Mouse (Mus musculus) neural tube, embryonic 12.5 days (tissue): ENCODE measurements around the gene Tctn1. TPM values are rescaled to one million over a fixed set of nuclear protein-coding genes. Genes with fewer than 3 reads are reported as not detected.

Experiments used
- ATAC-seq: fragments of 200-750 bp; cut with Nextera tagmentation; 2 replicates; pipeline ENCODE4 v1.8.0; 2017; ENCODE audit warnings: low read depth, mild to moderate bottlenecking, moderate TSS enrichment, moderate library complexity; ENCODE audit not compliant: low FRiP score
- H3K27ac ChIP-seq: fragments of 300-500 bp; sonication (generic); 2 replicates; pipeline ENCODE4 v1.5.1; 2016
- H3K27me3 ChIP-seq: fragments of 300-500 bp; sonication (generic); replicated peaks from 2 replicates; pipeline ENCODE4 v1.6.1; 2016; ENCODE audit warnings: mild to moderate bottlenecking
- H3K36me3 ChIP-seq: fragments of 300-500 bp; sonication (generic); 2 replicates; pipeline ENCODE4 v1.6.1; 2016; ENCODE audit warnings: mild to moderate bottlenecking
- H3K4me1 ChIP-seq: fragments of 300-500 bp; sonication (generic); 2 replicates; pipeline ENCODE4 v1.6.1; 2016
- H3K4me2 ChIP-seq: fragments of 300-500 bp; sonication (generic); replicated peaks from 2 replicates; pipeline ENCODE4 v1.6.1; 2016; ENCODE audit warnings: mild to moderate bottlenecking
- H3K4me3 ChIP-seq: fragments of 300-500 bp; sonication (generic); 2 replicates; pipeline ENCODE4 v1.5.1; 2016
- H3K9ac ChIP-seq: fragments of 300-500 bp; sonication (generic); 2 replicates; pipeline ENCODE4 v1.6.1; 2016; ENCODE audit warnings: mild to moderate bottlenecking
- H3K9me3 ChIP-seq: fragments of 300-500 bp; sonication (generic); 2 replicates; pipeline ENCODE4 v1.6.1; 2016; ENCODE audit warnings: mild to moderate bottlenecking
- WGBS: fragments of 180-500 bp; shearing (Covaris S2); methylation state at CpG from one replicate; pipeline ENCODE4 v1.1.7; 2016; 5-methylcytosine and 5-hydroxymethylcytosine counted together
- polyA plus RNA-seq: library from polyadenylated mRNA; unstranded; fragments of >200 nt; fragmentation: Nextera tagmentation; extraction: Ambion mirVana; gene quantifications from 2 replicates; pipeline ENCODE4 v1.2.1, GENCODE M21; 2016

The Tctn1 gene
- polyA plus RNA-seq, 1 experiment from 2014 or later: 4.6 TPM

DNA sequence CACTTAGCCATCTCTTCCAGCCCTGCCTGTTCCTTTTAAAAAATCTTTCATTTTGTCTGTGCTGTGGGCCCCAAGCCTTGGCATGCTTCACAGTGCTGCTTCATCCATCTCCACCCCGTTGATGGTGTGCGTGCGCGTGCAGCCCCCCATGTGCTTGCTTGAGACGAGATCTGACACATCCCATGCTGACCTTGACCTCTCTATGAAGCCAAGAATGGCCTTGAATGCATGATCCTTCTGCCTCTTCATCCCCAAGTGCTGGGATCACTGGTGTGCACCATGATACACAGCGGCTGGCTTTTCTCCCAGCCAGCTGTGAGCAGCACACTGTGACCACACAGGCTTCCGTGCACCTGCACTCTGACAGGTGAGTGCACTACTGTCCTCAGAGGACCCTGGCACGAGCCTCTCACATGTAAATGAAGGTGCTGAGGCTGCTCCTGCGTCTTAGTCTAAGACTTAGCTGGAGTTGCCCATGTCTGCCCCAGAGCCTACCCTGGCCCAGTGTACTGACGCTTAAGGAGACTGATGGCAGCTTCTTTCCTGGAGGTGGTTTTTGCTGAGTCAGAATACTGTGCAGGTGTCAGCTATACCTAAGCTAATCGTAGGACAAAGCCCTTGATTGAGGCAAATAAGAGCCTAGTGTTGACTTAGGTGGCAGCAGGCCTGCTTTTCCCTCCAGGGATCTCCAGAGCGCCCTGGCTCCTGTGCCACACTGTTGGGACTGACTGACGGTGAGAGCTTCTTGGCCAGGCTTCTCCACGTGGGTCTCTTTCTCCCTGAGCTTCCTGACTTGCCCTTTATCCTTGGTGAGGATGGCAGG is 31.1 kb upstream of the Tctn1 start:
- no peak overlapping the region for H3K9ac ChIP-seq
- H3K27me3 ChIP-seq: no peaks in the 10 kb centered on the region
- no peak overlapping the region for H3K27ac ChIP-seq
- no peak overlapping the region for H3K4me3 ChIP-seq
- 0 out of 2 replicates have a peak, but pooled peaks cover 2% of the 10 kb centered on the region for H3K36me3 ChIP-seq
- H3K4me2 ChIP-seq: no peak overlapping the region
- peaks cover 14% of the 10 kb centered on the region; the same call in 1 of the 2 replicates for H3K4me1 ChIP-seq
- no peak for ATAC-seq
- H3K9me3 ChIP-seq: no peaks in the 10 kb centered on the region
- 76% methylated on average over 14 of the region's 14 CpGs for WGBS

DNA sequence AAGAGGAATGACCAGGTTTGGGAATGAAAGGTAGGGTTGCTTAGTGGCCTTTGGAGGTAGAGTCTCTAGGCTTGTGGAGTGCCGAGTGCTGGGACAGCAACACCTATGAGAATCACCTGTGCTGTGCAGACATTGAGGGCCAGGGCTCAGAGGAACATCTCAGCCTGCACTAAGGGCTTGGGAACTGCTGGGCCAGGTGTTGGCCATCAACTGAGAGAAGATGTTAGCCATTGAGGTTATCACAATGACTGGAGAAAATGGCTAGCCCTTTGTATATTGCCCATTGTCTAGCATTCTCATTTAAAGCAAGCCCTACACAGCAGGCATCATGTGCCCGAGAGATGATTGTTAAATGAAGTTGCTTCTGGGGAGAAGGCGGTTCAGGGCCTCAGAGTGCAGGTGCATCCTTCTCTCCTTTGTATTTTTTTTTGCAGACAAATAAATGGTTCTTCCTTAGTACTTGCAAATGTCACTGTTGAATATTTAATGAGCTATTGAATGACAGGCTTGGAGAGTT is 30.0 kb upstream of the Tctn1 start:
- no peak overlapping the region for H3K4me2 ChIP-seq
- 47% methylated on average over 3 of the region's 3 CpGs for WGBS
- no peak overlapping the region for H3K9ac ChIP-seq
- no peaks in the 10 kb centered on the region for H3K36me3 ChIP-seq
- H3K27ac ChIP-seq: no peak overlapping the region
- no peak for ATAC-seq
- H3K27me3 ChIP-seq: no peaks in the 10 kb centered on the region
- peaks cover 14% of the 10 kb centered on the region; the same call in 1 of the 2 replicates for H3K4me1 ChIP-seq
- H3K9me3 ChIP-seq: no peaks in the 10 kb centered on the region
- H3K4me3 ChIP-seq: no peak overlapping the region

DNA sequence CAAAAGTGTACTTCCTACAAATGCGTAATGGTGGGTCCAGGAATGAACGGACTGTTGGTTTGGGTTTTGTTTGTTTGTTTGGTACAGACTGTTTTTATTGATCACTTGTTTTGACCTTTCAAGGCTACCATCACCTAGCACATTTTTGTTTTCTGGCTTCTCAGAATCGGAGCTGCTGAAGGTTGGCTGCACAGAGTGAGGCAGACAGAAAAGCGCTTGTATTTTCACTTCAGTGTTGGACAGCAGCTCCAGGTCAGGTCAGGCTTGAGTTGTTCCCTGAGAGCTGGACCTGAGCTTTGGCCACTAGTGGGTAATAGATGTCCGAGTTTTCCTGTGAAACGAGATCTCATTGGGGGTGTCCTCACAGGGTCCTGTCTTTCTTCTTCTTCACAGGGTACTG is 28.9 kb upstream of the Tctn1 start:
- no peak for ATAC-seq
- Histone ChIP-seq H3K27me3 (no peaks in the 10 kb centered on the region), H3K9me3 (no peaks in the 10 kb centered on the region), H3K27ac (no peak overlapping the region), H3K4me3 (no peak overlapping the region), H3K4me1 (peaks cover 14% of the 10 kb centered on the region; the same call in 1 of the 2 replicates), H3K4me2 (no peak overlapping the region), H3K36me3 (peaks cover 9% of the 10 kb centered on the region; the same call in 1 of the 2 replicates), H3K9ac (no peak overlapping the region)
- WGBS: 71% methylated on average over 6 of the region's 6 CpGs

DNA sequence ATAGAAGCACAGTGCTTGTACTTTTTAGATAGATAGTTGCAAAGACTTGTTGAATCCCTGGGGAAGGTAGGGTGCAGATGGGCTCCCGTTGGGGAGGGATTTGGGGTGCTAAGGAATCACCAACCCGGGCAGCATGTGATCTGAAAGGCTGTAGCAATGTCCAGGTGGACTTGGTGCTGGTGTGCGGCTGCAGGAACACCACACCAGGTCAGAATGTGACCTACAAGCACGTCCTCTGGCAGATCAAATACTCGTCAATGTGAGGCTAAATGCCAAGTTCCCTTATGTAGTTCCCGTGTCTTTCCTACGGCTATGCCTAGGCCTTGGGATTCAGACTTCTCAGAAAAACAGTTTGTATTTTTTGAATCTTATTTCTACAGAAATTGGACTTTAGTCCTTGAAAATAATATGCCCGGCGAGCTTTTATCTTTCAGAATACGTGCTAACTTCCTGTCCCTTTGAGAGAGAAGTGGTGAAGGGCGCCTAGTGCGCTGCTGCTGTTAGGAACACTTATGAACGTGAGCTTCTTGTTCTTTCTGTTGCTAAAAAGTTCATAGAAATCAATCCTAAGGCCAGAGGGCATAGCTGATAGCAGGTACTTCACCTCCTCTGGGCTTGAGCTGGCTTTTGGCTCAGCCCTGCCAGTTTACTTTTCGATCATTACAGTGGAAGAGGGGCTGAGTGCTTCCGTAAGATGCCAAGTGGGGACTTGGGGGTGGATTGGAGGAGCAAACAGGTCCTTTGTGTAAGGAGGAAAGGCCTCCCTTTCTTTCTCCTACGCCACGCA is 27.5 kb upstream of the Tctn1 start:
- Histone ChIP-seq H3K27me3 (no peaks in the 10 kb centered on the region), H3K9me3 (no peaks in the 10 kb centered on the region), H3K36me3 (peaks cover 14% of the 10 kb centered on the region), H3K4me2 (no peak overlapping the region), H3K27ac (no peak overlapping the region), H3K9ac (no peak overlapping the region), H3K4me1 (peaks cover 14% of the 10 kb centered on the region; the same call in 1 of the 2 replicates), H3K4me3 (no peak overlapping the region)
- ATAC-seq: no peak
- WGBS: 80% methylated on average over 17 of the region's 17 CpGs

DNA sequence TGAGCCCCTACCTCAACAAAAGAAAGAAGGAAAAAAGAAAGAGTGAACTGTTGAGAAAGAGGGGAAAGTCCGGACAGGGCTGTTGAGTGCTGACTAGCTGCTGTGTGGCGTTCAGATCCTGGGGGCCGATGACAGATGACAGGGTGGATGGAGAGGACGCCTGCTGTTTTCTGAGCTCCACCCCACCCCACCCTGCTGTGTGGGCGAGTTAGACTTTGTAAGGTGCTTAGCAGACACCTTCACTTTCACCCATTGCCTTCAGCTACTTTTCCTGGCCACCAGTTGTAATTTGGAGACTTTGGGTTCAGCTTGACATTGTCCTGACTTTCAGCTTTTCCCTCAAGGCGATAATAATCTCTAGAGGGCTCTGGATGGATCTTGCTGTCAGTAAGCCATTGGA is 26.9 kb upstream of the Tctn1 start:
- Histone ChIP-seq H3K4me2 (no peak overlapping the region), H3K36me3 (peaks cover 14% of the 10 kb centered on the region), H3K9me3 (no peaks in the 10 kb centered on the region), H3K4me3 (no peak overlapping the region), H3K4me1 (peaks cover 16% of the 10 kb centered on the region; the same call in 1 of the 2 replicates), H3K9ac (no peak overlapping the region), H3K27me3 (no peaks in the 10 kb centered on the region), H3K27ac (no peak overlapping the region)
- no peak for ATAC-seq
- 57% methylated on average over 6 of the region's 6 CpGs for WGBS

DNA sequence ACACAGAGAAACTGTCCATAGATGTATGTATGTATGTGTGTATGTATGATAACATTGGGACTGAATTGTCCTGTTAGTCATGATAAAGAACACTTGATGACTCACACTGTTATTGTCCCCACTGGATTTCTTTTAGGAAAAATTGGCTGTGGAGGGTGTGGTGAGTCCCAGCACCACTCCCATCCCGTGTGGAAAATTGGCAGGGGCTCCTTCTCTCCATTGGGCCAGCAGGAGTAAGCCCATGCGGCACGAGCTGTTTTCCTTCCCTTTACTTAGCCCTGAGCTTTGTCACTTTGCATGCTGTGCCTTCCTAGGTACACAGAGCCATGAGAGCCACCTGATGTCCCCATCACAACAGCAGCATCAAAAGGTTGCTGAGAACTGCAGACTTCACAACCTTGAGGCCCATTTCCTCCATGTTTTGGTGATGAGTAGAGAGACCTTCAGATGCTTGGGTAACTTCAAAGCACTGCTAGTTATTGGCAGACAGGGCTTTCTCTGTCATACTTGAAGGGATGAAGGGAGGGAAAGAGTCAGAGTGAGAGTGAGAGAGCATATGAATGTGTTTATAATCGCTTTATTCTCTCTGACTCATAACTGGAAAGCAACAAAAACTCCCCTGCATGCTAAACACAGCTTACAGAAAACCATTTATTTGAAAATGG is 24.0 kb upstream of the Tctn1 start:
- Histone ChIP-seq H3K36me3 (peaks cover 14% of the 10 kb centered on the region), H3K9ac (no peak overlapping the region), H3K4me2 (no peak overlapping the region), H3K4me3 (no peak overlapping the region), H3K9me3 (no peaks in the 10 kb centered on the region), H3K27ac (no peak overlapping the region), H3K4me1 (peaks cover 13% of the 10 kb centered on the region), H3K27me3 (no peaks in the 10 kb centered on the region)
- WGBS: 86% methylated on average over 4 of the region's 4 CpGs
- ATAC-seq: no peak

DNA sequence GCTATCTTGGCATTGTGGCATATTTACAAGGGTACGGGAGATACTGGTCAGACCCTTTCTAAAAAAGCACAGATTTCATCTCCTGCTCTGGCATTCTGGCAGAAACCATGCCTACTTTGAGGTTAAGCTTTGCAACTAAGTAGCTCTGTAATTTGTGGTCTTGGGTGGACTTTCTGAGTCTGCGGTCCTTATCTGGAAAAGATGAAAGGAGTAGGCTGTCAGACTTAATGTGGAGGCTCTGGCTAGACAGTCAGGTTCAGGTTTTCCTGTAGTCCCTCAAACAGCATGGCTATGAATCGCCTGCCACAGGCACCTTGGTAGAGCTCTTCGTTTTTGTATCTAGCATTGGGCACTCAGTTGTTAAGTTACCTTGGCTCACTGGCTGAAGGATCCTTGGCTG is 22.8 kb upstream of the Tctn1 start:
- Histone ChIP-seq H3K27ac (no peak overlapping the region), H3K36me3 (peaks cover 14% of the 10 kb centered on the region), H3K4me3 (no peak overlapping the region), H3K4me2 (no peak overlapping the region), H3K9me3 (no peaks in the 10 kb centered on the region), H3K27me3 (no peaks in the 10 kb centered on the region), H3K9ac (no peak overlapping the region), H3K4me1 (peaks cover 13% of the 10 kb centered on the region)
- no peak for ATAC-seq
- WGBS: 98% methylated on average over 4 of the region's 4 CpGs

DNA sequence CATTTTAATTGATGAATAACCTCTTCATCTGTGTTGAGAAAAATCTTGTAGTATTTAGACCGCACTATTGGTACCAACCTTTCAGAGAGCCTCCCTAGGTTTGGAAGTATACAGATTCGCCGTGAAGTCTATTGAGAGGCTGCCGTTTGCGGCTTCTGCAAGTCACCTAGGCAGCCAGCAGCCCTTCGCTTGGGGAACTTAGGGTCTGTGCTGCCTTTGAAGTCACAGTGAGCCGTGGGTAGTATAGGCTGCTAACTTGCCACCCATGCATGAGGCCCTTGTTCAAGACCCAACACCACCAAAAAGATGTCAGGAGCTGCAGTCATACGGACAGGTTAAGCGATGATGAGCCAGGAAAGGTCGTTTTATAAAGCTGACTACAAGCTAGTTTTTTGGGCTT is 21.9 kb upstream of the Tctn1 start:
- Histone ChIP-seq H3K9me3 (no peaks in the 10 kb centered on the region), H3K4me3 (no peak overlapping the region), H3K36me3 (peaks cover 14% of the 10 kb centered on the region), H3K4me1 (peaks cover 13% of the 10 kb centered on the region), H3K27me3 (no peaks in the 10 kb centered on the region; the same call in 1 of the 2 replicates), H3K27ac (no peak overlapping the region), H3K9ac (no peak overlapping the region), H3K4me2 (peak overlapping the region; percentile 78)
- WGBS: 80% methylated on average over 10 of the region's 10 CpGs
- ATAC-seq: no peak

DNA sequence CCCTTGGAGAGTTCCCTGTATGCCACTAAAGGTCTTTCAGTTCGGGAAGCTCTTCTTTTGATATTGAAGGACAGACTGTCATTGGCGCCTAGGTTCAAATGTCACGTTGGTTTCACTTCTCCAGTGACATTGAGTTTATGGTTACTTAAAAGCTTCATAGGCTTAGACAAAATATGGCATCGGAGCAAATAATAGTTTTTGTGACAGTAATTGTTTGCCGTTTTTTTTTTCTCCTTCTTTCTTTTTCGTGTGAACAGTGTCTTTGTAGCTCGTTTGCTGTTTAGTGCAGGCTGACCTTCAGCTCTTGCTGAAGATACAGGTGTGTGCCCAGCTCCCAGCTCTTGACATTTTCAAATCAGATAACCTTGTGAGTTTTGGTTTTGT is 21.5 kb upstream of the Tctn1 start:
- Histone ChIP-seq H3K9me3 (no peaks in the 10 kb centered on the region), H3K27ac (no peak overlapping the region), H3K36me3 (peaks cover 14% of the 10 kb centered on the region), H3K27me3 (no peaks in the 10 kb centered on the region; the same call in 1 of the 2 replicates), H3K4me1 (peaks cover 13% of the 10 kb centered on the region), H3K4me3 (peak overlapping the region; percentile 97; the same call in 1 of the 2 replicates), H3K4me2 (peak overlapping the region; percentile 78), H3K9ac (no peak overlapping the region)
- no peak for ATAC-seq
- 59% methylated on average over 7 of the region's 7 CpGs for WGBS

DNA sequence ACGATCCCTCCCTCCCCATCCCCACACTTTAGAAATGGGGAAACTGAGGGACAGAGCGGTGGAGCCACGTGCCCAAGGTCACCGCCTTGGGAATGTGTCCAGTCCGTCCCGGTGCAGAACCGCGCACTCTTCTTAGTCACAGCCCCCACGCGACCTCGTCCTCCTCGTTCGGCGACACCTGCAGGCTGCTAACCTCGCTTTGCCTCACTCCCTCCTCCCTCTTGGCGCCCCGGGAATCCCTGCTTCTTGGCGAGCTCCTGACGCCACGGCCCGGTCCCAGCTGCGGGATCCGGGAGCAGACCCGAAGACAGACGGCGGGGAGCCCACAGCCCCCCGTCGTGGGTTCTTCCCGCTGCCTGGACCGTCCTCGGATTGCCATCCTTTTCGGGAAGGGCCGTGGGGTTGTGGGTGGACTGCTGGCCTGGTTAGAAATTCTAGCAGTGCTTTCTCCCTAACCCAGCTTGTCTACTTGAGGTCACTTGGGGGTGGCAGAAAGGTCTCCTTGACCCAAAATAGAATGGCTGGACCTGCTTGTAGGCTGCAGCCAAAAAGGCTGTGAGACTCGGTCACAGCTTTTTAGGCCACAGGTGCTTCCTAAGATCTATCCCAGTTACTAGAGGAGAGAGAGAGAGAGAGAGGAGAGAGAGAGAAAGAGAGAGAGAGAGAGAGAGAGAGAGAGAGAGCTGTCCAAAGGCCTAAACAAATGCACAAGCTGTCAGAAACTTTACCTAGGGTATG is 20.9 kb upstream of the Tctn1 start:
- Histone ChIP-seq H3K4me2 (peak overlapping the region; percentile 78), H3K36me3 (peaks cover 14% of the 10 kb centered on the region), H3K4me3 (peak overlapping the region; percentile 97), H3K9ac (peak overlapping the region; percentile 94), H3K27ac (peak overlapping the region; percentile 74; the same call in 1 of the 2 replicates), H3K27me3 (no peaks in the 10 kb centered on the region; the same call in 1 of the 2 replicates), H3K4me1 (peaks cover 13% of the 10 kb centered on the region), H3K9me3 (no peaks in the 10 kb centered on the region)
- 1% methylated on average over 34 of the region's 34 CpGs for WGBS
- ATAC-seq: no peak
